Comparison of ENCODE assay signal across 16 mouse cellular contexts in the genomic region with DNA sequence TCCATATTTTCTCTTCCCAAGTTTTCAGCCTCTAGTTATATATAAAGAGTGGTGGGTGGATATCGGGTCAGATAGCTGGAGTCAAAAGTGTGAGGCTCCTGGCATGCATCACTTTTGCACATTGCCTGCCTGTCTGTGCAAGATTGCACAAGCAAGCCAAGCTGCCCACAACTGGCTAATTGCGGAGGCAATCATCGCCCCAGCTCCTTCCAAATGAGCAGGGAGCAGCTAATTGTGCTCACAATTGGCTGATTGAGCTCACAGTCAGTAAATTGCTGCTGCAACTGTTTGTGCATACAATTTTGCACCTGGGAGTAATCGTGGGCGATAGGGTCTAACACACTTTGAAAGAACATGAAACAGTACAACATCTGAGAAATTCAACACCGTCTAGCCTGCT.
DNase-seq lines count a peak whose midpoint lies in the region; ATAC-seq and TF ChIP-seq lines count a peak whose summit lies in the region.
"Had no signal": no experiment of that assay in that cellular context is flagged by ENCODE, and none has a peak within 500 bp of the region (broad histone marks: within the 10 kb centered on the region; RNA-seq: fewer than 3 reads in every experiment).

No protein-coding gene starts in this region.

- TF ChIP-seq POLR2A in brain, embryonic 14.5 days (IDR thresholded peaks at IDR 0.05; ENCODE audit: borderline replicate concordance, extremely low read depth, insufficient read depth, insufficient read length, poor library complexity, severe bottlenecking): no peak

- no peak overlapping the region for H3K4me2 ChIP-seq in kidney, postnatal 0 days (ENCODE audit: low read length)
- no peak overlapping the region for H3K4me2 ChIP-seq in forebrain, embryonic 14.5 days (ENCODE audit: low read length)
- H3K4me2 ChIP-seq: heart, embryonic 13.5 days; midbrain, embryonic 15.5 days had no signal

- no peaks in the 10 kb centered on the region for H3K36me3 ChIP-seq in kidney, postnatal 0 days (ENCODE audit: insufficient read depth, low read length)
- no peaks in the 10 kb centered on the region for H3K36me3 ChIP-seq in forebrain, embryonic 14.5 days (ENCODE audit: control insufficient read depth, insufficient read depth, low read length)
- H3K36me3 ChIP-seq: G1E; heart, embryonic 13.5 days; midbrain, embryonic 15.5 days had no signal

- H3K4me3 ChIP-seq in kidney, postnatal 0 days (replicated peaks; ENCODE audit: low read depth, low read length): no peak overlapping the region
- no peak overlapping the region for H3K4me3 ChIP-seq in forebrain, embryonic 14.5 days (ENCODE audit: low read depth, low read length)
- H3K4me3 ChIP-seq: heart, embryonic 13.5 days; midbrain, embryonic 15.5 days had no signal

- WGBS in kidney, postnatal 0 days: 46% methylated on average over 6 of the region's 6 CpGs
- WGBS in forebrain, embryonic 14.5 days: 43% methylated on average over 6 of the region's 6 CpGs

- no peak for TF ChIP-seq CTCF in kidney, postnatal 0 days (IDR thresholded peaks at IDR 0.05; ENCODE audit: low read depth)
- TF ChIP-seq CTCF in brain, embryonic 14.5 days (IDR thresholded peaks at IDR 0.05; ENCODE audit: borderline replicate concordance, extremely low read depth, insufficient read depth, insufficient read length): no peak

- ATAC-seq in kidney, postnatal 0 days (replicated peaks; ENCODE audit: low FRiP score, low read depth): no peak
- ATAC-seq in forebrain, embryonic 14.5 days: peak; percentile 55; the same call in 1 of the 2 replicates
- ATAC-seq: inflammation-experienced regulatory T-cells, adult 6 months; midbrain, embryonic 15.5 days had no signal

- DNase-seq in kidney, postnatal 0 days (ENCODE audit: low spot score): peak; percentile 7
- DNase-seq in kidney, adult 8-10 months: no peak
- peak; percentile 86 for DNase-seq in brain, embryonic 14.5 days (ENCODE audit: low read depth)
- peak; percentile 75 for DNase-seq in forebrain, embryonic 14.5 days (ENCODE audit: low spot score)
- peak; percentile 3 to 9 for DNase-seq in layer of hippocampus, postnatal 14 days (ENCODE audit: low spot score in 2 of 2)
- no peak for DNase-seq in ovary, postnatal 10 days (ENCODE audit: low spot score)
- no peak for DNase-seq in heart, postnatal 10 days
- DNase-seq in kidney, postnatal 25 days: no peak
- DNase-seq: cerebellum, adult 9-10 months; embryo, embryonic 11 days; lung, adult 2 months had no signal

- H3K27me3 ChIP-seq in kidney, postnatal 0 days (ENCODE audit: insufficient read depth, low read length): no peaks in the 10 kb centered on the region
- no peaks in the 10 kb centered on the region for H3K27me3 ChIP-seq in forebrain, embryonic 14.5 days (replicated peaks; ENCODE audit: control insufficient read depth, insufficient read depth, low read length)
- H3K27me3 ChIP-seq: heart, embryonic 13.5 days; midbrain, embryonic 15.5 days had no signal

- no peaks in the 10 kb centered on the region for H3K9me3 ChIP-seq in kidney, postnatal 0 days (replicated peaks; ENCODE audit: low read length)
- no peaks in the 10 kb centered on the region for H3K9me3 ChIP-seq in forebrain, embryonic 14.5 days (replicated peaks; ENCODE audit: control insufficient read depth, low read length)
- H3K9me3 ChIP-seq: heart, embryonic 13.5 days; midbrain, embryonic 15.5 days had no signal

- H3K9ac ChIP-seq in kidney, postnatal 0 days (ENCODE audit: low read depth, low read length): no peak overlapping the region
- H3K9ac ChIP-seq in forebrain, embryonic 14.5 days (ENCODE audit: low read length): no peak overlapping the region
- H3K9ac ChIP-seq: heart, embryonic 13.5 days; midbrain, embryonic 15.5 days had no signal

- H3K27ac ChIP-seq in kidney, postnatal 0 days: no peak overlapping the region
- H3K27ac ChIP-seq in forebrain, embryonic 14.5 days (ENCODE audit: low read depth, low read length): no peak overlapping the region
- H3K27ac ChIP-seq: heart, embryonic 13.5 days; macrophage; midbrain, embryonic 15.5 days had no signal

- intact Hi-C loops in heart, postnatal 10 days (cut with DNase I): no loop called here

- H3K4me1 ChIP-seq in kidney, postnatal 0 days (replicated peaks; ENCODE audit: insufficient read depth, low read length): no peaks in the 10 kb centered on the region
- H3K4me1 ChIP-seq in forebrain, embryonic 14.5 days (ENCODE audit: control insufficient read depth, insufficient read depth, low read length): 0 out of 2 replicates have a peak, but pooled peaks cover 2% of the 10 kb centered on the region
- H3K4me1 ChIP-seq: midbrain, embryonic 15.5 days had no signal

Comparison
In these comparisons a context has a peak if more than half of its experiments do, and no peak if none do; other contexts are left out.
1. DNase-seq: peak in kidney, postnatal 0 days (single experiment), brain, embryonic 14.5 days (single experiment), forebrain, embryonic 14.5 days (single experiment) and layer of hippocampus, postnatal 14 days (2 of 2); none in kidney, adult 8-10 months (0 of 2), ovary, postnatal 10 days (single experiment), heart, postnatal 10 days (0 of 2) and kidney, postnatal 25 days (0 of 2).